Mouse (Mus musculus): ENCODE measurements around the gene Tmem60. TPM values are rescaled to one million over a fixed set of nuclear protein-coding genes. Genes with fewer than 3 reads are reported as not detected.

The Tmem60 gene
- polyA plus RNA-seq, 1 experiment from 2014 or later = 59.0 TPM

- H3K4me1 ChIP-seq (replicated peaks; ENCODE audit: control insufficient read depth, insufficient read depth, low read length) = no peaks in the 10 kb centered on the region
- H3K9me3 ChIP-seq (ENCODE audit: control insufficient read depth, low read length) = no peaks in the 10 kb centered on the region
- no peak overlapping the region for H3K4me3 ChIP-seq (ENCODE audit: low read depth, low read length)
- no peak for ATAC-seq (ENCODE audit: low FRiP score)
- DNase-seq (ENCODE audit: low spot score) = no peak
- no peaks in the 10 kb centered on the region for H3K36me3 ChIP-seq (ENCODE audit: control insufficient read depth, insufficient read depth, low read length)
- H3K9ac ChIP-seq (ENCODE audit: low read depth, low read length) = no peak overlapping the region
- no peaks in the 10 kb centered on the region for H3K27me3 ChIP-seq (ENCODE audit: control insufficient read depth, insufficient read depth, low read length)
- H3K4me2 ChIP-seq (replicated peaks; ENCODE audit: low read depth, low read length) = no peak overlapping the region
- no peak overlapping the region for H3K27ac ChIP-seq (ENCODE audit: low read depth, low read length)
- WGBS = 91% methylated on average over 2 of the region's 2 CpGs
Measured at GRCm38 (mm10) chr5:20897446-20898167, 15.6 kb downstream of the Tmem60 start.

GRCm38 (mm10) chr5:20904647-20905046, 22.7 kb downstream of the Tmem60 start:
- Histone ChIP-seq H3K27me3 (ENCODE audit: control insufficient read depth, insufficient read depth, low read length) (no peaks in the 10 kb centered on the region), H3K4me2 (replicated peaks; ENCODE audit: low read depth, low read length) (no peak overlapping the region), H3K4me1 (replicated peaks; ENCODE audit: control insufficient read depth, insufficient read depth, low read length) (no peaks in the 10 kb centered on the region), H3K27ac (ENCODE audit: low read depth, low read length) (no peak overlapping the region), H3K36me3 (ENCODE audit: control insufficient read depth, insufficient read depth, low read length) (peaks cover 2% of the 10 kb centered on the region; the same call in 1 of the 2 replicates), H3K9ac (ENCODE audit: low read depth, low read length) (no peak overlapping the region), H3K4me3 (ENCODE audit: low read depth, low read length) (no peak overlapping the region), H3K9me3 (ENCODE audit: control insufficient read depth, low read length) (no peaks in the 10 kb centered on the region)
- DNase-seq (ENCODE audit: low spot score) (no peak), ATAC-seq (ENCODE audit: low FRiP score) (no peak)
- 89% methylated on average over 2 of the region's 2 CpGs for WGBS

- H3K27ac ChIP-seq (ENCODE audit: low read depth, low read length) = no peak overlapping the region
- 95% methylated on average over 2 of the region's 2 CpGs for WGBS
- no peaks in the 10 kb centered on the region for H3K4me1 ChIP-seq (replicated peaks; ENCODE audit: control insufficient read depth, insufficient read depth, low read length)
- ATAC-seq (ENCODE audit: low FRiP score) (no peak), DNase-seq (ENCODE audit: low spot score) (no peak)
- no peak overlapping the region for H3K9ac ChIP-seq (ENCODE audit: low read depth, low read length)
- H3K9me3 ChIP-seq (ENCODE audit: control insufficient read depth, low read length) = no peaks in the 10 kb centered on the region
- H3K36me3 ChIP-seq (ENCODE audit: control insufficient read depth, insufficient read depth, low read length) = peaks cover 2% of the 10 kb centered on the region; the same call in 1 of the 2 replicates
- H3K4me3 ChIP-seq (ENCODE audit: low read depth, low read length) = no peak overlapping the region
- no peak overlapping the region for H3K4me2 ChIP-seq (replicated peaks; ENCODE audit: low read depth, low read length)
- H3K27me3 ChIP-seq (ENCODE audit: control insufficient read depth, insufficient read depth, low read length) = no peaks in the 10 kb centered on the region
Measured at GRCm38 (mm10) chr5:20905437-20905836, 23.4 kb downstream of the Tmem60 start.

GRCm38 (mm10) chr5:20906191-20906590, 24.2 kb downstream of the Tmem60 start:
- no peak overlapping the region for H3K4me3 ChIP-seq (ENCODE audit: low read depth, low read length)
- WGBS = 93% methylated on average over 7 of the region's 7 CpGs
- no peaks in the 10 kb centered on the region for H3K9me3 ChIP-seq (ENCODE audit: control insufficient read depth, low read length)
- H3K9ac ChIP-seq (ENCODE audit: low read depth, low read length) = no peak overlapping the region
- ATAC-seq (ENCODE audit: low FRiP score) = no peak
- no peak for DNase-seq (ENCODE audit: low spot score)
- no peak overlapping the region for H3K4me2 ChIP-seq (replicated peaks; ENCODE audit: low read depth, low read length)
- no peak overlapping the region for H3K27ac ChIP-seq (ENCODE audit: low read depth, low read length)
- peaks cover 2% of the 10 kb centered on the region; the same call in 1 of the 2 replicates for H3K36me3 ChIP-seq (ENCODE audit: control insufficient read depth, insufficient read depth, low read length)
- no peaks in the 10 kb centered on the region for H3K4me1 ChIP-seq (replicated peaks; ENCODE audit: control insufficient read depth, insufficient read depth, low read length)
- H3K27me3 ChIP-seq (ENCODE audit: control insufficient read depth, insufficient read depth, low read length) = no peaks in the 10 kb centered on the region

- H3K27me3 ChIP-seq (ENCODE audit: control insufficient read depth, insufficient read depth, low read length) = no peaks in the 10 kb centered on the region
- H3K4me2 ChIP-seq (replicated peaks; ENCODE audit: low read depth, low read length) = no peak overlapping the region
- no peaks in the 10 kb centered on the region for H3K9me3 ChIP-seq (ENCODE audit: control insufficient read depth, low read length)
- H3K4me1 ChIP-seq (replicated peaks; ENCODE audit: control insufficient read depth, insufficient read depth, low read length) = no peaks in the 10 kb centered on the region
- ATAC-seq (ENCODE audit: low FRiP score) (no peak), DNase-seq (ENCODE audit: low spot score) (no peak)
- no peak overlapping the region for H3K4me3 ChIP-seq (ENCODE audit: low read depth, low read length)
- no peak overlapping the region for H3K27ac ChIP-seq (ENCODE audit: low read depth, low read length)
- H3K9ac ChIP-seq (ENCODE audit: low read depth, low read length) = no peak overlapping the region
- H3K36me3 ChIP-seq (ENCODE audit: control insufficient read depth, insufficient read depth, low read length) = no peaks in the 10 kb centered on the region
- 88% methylated on average over 2 of the region's 2 CpGs for WGBS
Measured at GRCm38 (mm10) chr5:20911741-20912140, 29.8 kb downstream of the Tmem60 start.

- no peaks in the 10 kb centered on the region for H3K36me3 ChIP-seq (ENCODE audit: control insufficient read depth, insufficient read depth, low read length)
- ATAC-seq (ENCODE audit: low FRiP score) (no peak), DNase-seq (ENCODE audit: low spot score) (peak; percentile 80)
- H3K4me3 ChIP-seq (ENCODE audit: low read depth, low read length) = no peak overlapping the region
- no peaks in the 10 kb centered on the region for H3K4me1 ChIP-seq (replicated peaks; ENCODE audit: control insufficient read depth, insufficient read depth, low read length)
- no peak overlapping the region for H3K4me2 ChIP-seq (replicated peaks; ENCODE audit: low read depth, low read length)
- H3K27me3 ChIP-seq (ENCODE audit: control insufficient read depth, insufficient read depth, low read length) = no peaks in the 10 kb centered on the region
- H3K27ac ChIP-seq (ENCODE audit: low read depth, low read length) = no peak overlapping the region
- 84% methylated on average over 11 of the region's 11 CpGs for WGBS
- H3K9me3 ChIP-seq (ENCODE audit: control insufficient read depth, low read length) = no peaks in the 10 kb centered on the region
- H3K9ac ChIP-seq (ENCODE audit: low read depth, low read length) = no peak overlapping the region
Measured at GRCm38 (mm10) chr5:20913372-20914275, 31.6 kb downstream of the Tmem60 start.

- Histone ChIP-seq H3K36me3 (ENCODE audit: control insufficient read depth, insufficient read depth, low read length) (no peaks in the 10 kb centered on the region), H3K4me1 (replicated peaks; ENCODE audit: control insufficient read depth, insufficient read depth, low read length) (no peaks in the 10 kb centered on the region), H3K27me3 (ENCODE audit: control insufficient read depth, insufficient read depth, low read length) (no peaks in the 10 kb centered on the region), H3K9me3 (ENCODE audit: control insufficient read depth, low read length) (no peaks in the 10 kb centered on the region), H3K9ac (ENCODE audit: low read depth, low read length) (no peak overlapping the region), H3K4me3 (ENCODE audit: low read depth, low read length) (no peak overlapping the region), H3K27ac (ENCODE audit: low read depth, low read length) (no peak overlapping the region), H3K4me2 (replicated peaks; ENCODE audit: low read depth, low read length) (no peak overlapping the region)
- ATAC-seq (ENCODE audit: low FRiP score) = no peak
- 95% methylated on average over 4 of the region's 4 CpGs for WGBS
- DNase-seq (ENCODE audit: low spot score) = no peak
Measured at GRCm38 (mm10) chr5:20918967-20919366, 37.0 kb downstream of the Tmem60 start.

- Histone ChIP-seq H3K36me3 (ENCODE audit: control insufficient read depth, insufficient read depth, low read length) (no peaks in the 10 kb centered on the region), H3K4me1 (replicated peaks; ENCODE audit: control insufficient read depth, insufficient read depth, low read length) (no peaks in the 10 kb centered on the region), H3K27me3 (ENCODE audit: control insufficient read depth, insufficient read depth, low read length) (no peaks in the 10 kb centered on the region), H3K27ac (ENCODE audit: low read depth, low read length) (no peak overlapping the region), H3K4me2 (replicated peaks; ENCODE audit: low read depth, low read length) (no peak overlapping the region), H3K9ac (ENCODE audit: low read depth, low read length) (no peak overlapping the region), H3K9me3 (ENCODE audit: control insufficient read depth, low read length) (no peaks in the 10 kb centered on the region), H3K4me3 (ENCODE audit: low read depth, low read length) (no peak overlapping the region)
- WGBS = 84% methylated on average over 9 of the region's 9 CpGs
- DNase-seq (ENCODE audit: low spot score) (no peak), ATAC-seq (ENCODE audit: low FRiP score) (no peak)
Measured at GRCm38 (mm10) chr5:20919566-20919965, 37.6 kb downstream of the Tmem60 start.
